Mouse (Mus musculus) spleen, embryonic (tissue): ENCODE data around the gene Sobp.

Experiments used
- CTCF ChIA-PET: fragments of 350-600 bp; sonication (Branson Sonifier 250); formaldehyde crosslinking; loops from one replicate; lab custom pipeline; 2022; lab: Charles Lee

Gene Sobp

GRCm38 (mm10) chr10:43159333-43159732 is 15.0 kb downstream of the Sobp start:
- CTCF ChIA-PET: no interaction called here

- CTCF ChIA-PET: no interaction called here
These were observed 15.4 kb downstream of the Sobp start for GRCm38 (mm10) chr10:43158917-43159316.

DNA sequence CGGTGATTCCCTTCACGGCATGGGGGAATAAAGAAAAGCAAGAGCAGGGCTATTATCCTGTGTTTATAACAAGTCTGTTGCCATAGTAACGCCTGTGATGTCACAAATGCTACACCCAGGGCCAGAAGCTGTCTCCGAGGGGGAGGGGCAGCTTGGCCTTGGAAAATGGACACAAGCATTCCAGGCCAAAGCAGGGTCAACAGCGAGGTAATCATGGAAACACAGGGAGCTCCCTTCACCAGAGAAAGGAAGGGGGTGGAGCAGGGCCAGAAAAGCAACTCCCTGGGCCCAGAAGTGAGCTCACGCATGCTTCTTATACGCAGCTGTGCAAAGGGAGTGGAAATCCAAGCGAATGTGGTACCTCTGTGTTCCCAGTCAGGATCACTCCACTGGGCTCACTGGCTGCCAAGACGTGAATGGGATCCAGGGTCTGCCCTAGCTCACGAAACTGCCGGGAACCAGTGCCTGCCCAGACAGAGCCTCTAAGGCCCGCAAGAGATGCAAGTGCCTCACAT is 19.2 kb downstream of the Sobp start:
- CTCF ChIA-PET: no interaction called here

DNA sequence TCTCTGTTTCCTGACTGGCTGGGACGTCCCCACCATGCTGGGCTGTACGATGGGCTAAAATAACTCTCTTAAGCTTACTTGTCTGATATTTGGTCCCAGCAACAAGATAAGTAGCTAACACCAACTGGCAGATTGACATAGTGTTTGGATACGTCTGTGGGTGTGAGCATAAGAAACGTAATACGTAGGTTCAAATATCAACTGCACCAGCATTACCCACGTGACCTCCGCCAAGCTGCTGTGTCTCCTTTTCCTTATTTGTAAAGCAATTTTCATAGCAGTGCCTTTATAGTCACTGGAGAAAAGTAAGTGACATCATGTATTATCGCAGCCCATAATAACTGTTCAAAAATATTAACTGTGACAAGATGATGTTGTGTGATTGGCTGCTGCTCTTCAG is 21.7 kb downstream of the Sobp start:
- CTCF ChIA-PET: no interaction called here

GRCm38 (mm10) chr10:43148456-43148855 is 25.9 kb downstream of the Sobp start:
- CTCF ChIA-PET: no interaction called here

GRCm38 (mm10) chr10:43143173-43143572 is 31.2 kb downstream of the Sobp start:
- CTCF ChIA-PET: no interaction called here

- CTCF ChIA-PET: no interaction called here
These were observed 40.3 kb downstream of the Sobp start for GRCm38 (mm10) chr10:43134027-43134426.

GRCm38 (mm10) chr10:43128750-43129149 is 45.6 kb downstream of the Sobp start:
- CTCF ChIA-PET: no interaction called here

- CTCF ChIA-PET: interaction anchor here (0.6 kb wide), 1 partner anchor 95 kb away, joined by 3 read pairs; no protein-coding TSS in a partner anchor
These were observed 49.8 kb downstream of the Sobp start for GRCm38 (mm10) chr10:43124561-43124960.

- CTCF ChIA-PET: interaction anchor here (0.6 kb wide), 1 partner anchor 95 kb away, joined by 3 read pairs; no protein-coding TSS in a partner anchor
These were observed 50.2 kb downstream of the Sobp start for GRCm38 (mm10) chr10:43124156-43124555.

- CTCF ChIA-PET: no interaction called here
These were observed 50.9 kb downstream of the Sobp start for GRCm38 (mm10) chr10:43123422-43123821.

DNA sequence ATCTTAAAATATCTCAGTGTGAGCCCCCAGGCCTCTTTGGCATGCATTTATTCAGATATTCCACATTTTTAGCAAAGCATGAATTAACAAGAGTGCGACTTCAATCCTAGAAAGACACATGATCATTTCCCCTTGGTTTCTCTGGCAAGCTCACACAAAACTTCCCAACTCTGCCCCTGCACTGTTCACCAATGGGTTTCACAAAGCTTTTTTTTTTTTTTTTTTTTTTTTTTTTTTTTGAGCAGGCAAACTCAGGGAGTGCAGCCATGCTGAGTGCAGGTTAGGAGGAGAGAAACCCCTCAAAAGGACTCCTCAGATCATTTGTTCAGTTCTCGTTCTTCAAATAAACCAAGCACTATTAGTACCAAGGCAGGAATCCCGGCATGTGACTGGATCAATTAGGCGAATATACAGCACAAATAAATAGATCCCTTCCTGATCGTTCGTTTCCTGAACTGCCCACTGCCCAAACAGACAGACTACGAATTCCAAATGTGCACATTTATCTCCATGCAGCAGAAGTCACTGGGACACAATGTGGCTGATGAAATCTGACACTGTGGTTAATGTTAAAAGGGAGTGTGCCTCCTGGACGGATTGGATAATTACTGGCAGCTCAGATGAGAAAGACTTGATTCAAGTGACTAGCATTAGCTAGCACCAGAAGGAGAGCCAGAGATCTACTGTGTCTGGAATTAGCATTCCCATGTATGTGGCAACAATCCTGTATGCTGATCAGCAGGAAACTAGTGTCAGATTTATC is 53.5 kb downstream of the Sobp start:
- CTCF ChIA-PET: no interaction called here

- CTCF ChIA-PET: no interaction called here
These were observed 58.0 kb downstream of the Sobp start for GRCm38 (mm10) chr10:43116083-43116927.

DNA sequence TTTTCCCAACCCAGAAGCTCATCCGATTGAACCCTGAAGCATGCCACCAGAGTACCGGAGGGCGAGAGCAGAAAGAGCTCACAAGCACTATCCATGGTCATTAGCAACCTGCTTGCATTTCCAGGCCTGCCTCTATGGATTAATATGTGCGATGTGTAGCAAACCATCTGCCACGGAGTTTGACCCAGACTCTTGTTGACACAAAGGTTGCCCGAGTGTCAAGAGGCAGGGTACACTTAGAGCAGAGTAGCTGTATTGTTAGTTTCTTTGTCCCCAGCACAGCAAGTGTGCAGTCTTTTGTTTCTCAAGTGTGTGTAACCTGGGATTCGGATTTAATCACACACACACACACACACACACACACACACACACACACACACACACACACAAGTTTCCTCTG is 62.0 kb downstream of the Sobp start:
- CTCF ChIA-PET: no interaction called here

- CTCF ChIA-PET: no interaction called here
These were observed 67.7 kb downstream of the Sobp start for GRCm38 (mm10) chr10:43106616-43107015.

- CTCF ChIA-PET: no interaction called here
These were observed 68.1 kb downstream of the Sobp start for GRCm38 (mm10) chr10:43106196-43106595.

GRCm38 (mm10) chr10:43100513-43100912 is 73.8 kb downstream of the Sobp start:
- CTCF ChIA-PET: no interaction called here

GRCm38 (mm10) chr10:43099229-43099628 is 75.1 kb downstream of the Sobp start:
- CTCF ChIA-PET: interaction anchor here (0.8 kb wide), 1 partner anchor 1381 kb away, joined by 4 read pairs; no protein-coding TSS in a partner anchor

GRCm38 (mm10) chr10:43097755-43098154 is 76.6 kb downstream of the Sobp start:
- CTCF ChIA-PET: no interaction called here

DNA sequence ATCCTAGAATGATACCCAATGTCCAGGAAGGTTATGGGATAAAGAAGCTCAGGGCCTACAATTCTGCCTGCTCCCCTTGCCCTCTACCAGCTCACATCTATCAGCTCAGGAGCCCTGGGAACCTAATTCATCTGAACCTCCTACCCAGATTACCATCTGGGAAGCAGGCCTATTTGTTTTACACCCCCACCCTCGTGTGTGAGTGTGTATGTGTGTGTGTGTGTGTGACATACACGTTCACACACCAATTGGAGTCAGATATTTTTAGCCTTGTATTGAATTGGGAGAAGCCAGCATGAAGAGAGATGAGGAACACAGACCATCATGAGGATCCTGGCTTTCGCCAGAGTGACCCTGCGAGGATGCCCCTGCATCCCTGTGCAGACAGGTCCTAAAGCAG is 77.7 kb downstream of the Sobp start:
- CTCF ChIA-PET: no interaction called here

DNA sequence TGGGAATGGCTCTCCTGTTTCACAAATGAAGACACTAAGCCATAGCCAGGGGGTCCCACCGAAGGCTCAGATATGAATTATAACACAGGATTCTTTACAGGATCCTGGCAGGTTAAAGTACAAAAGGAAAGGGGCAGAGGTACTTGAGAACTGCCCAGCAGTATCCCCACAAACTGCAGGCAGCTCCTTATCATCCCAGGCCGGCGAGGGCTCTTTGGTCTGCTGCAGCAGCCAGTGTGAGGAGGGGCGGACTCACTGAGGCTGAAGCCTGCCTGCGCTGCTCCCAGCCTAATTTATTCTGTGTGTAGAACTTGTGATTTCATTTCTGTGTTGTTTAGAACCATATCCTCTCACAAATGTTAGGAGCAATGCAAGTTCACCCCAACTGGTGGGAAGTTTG is 79.8 kb downstream of the Sobp start:
- CTCF ChIA-PET: no interaction called here

DNA sequence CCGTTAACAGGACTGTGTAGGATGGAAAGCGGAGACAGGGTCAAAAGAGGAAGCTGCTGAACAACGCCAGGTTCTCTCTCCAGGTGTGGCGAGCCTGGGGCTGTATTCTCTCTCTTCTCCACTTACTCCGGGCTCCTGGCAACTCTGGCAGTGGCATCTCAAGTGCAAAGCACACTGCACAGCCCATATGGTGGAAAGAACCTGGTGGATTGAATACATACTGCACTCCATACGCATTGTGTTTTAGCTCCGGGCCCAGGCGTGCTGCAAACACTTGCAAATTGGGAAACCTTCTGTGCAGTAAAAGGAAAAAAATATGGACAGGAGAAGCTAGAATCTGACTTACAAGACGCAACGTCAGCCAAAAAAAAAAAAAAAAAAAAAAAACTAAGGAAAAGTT is 80.9 kb downstream of the Sobp start:
- CTCF ChIA-PET: no interaction called here
